Mouse (Mus musculus) adrenal gland, postnatal 10 days (tissue): ENCODE results near the gene Tldc2. TPM values are rescaled to one million over a fixed set of nuclear protein-coding genes. Genes with fewer than 3 reads are reported as not detected.

ENCODE experiments used
- DNase-seq: peaks from one replicate; pipeline ENCODE4 v3.0.0; 2021; ENCODE audit warnings: mixed read lengths
- total RNA-seq, 2 experiments: library from RNA; stranded (reverse); gene quantifications; 2 replicates each; pipeline ENCODE4 v1.2.3; 2021

The Tldc2 gene
- total RNA-seq, 2 experiments from 2014 or later: not detected

DNA sequence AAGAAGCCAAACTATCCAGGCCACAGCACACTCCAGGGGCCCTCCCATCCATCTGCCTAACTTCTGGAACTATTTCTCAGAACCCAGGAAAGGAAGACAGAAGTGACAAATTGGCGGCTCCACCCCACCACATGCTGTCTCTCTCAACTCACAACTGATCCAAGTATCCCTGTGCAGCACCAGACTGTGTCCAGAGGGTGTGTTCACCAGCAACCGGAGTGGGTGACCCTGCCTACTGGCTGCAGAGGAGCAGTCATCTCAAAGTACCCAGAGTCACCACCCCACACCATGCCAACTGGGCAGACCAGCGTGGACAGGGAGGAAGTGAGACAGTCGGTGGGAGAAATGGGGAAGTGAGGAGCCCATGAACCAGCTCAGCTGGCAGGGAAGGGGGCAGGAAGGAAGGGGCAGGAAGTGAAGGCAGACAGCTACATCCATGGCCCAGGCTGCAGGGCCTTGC is 23.6 kb upstream of the Tldc2 start:
- peak; percentile 27 for DNase-seq

DNA sequence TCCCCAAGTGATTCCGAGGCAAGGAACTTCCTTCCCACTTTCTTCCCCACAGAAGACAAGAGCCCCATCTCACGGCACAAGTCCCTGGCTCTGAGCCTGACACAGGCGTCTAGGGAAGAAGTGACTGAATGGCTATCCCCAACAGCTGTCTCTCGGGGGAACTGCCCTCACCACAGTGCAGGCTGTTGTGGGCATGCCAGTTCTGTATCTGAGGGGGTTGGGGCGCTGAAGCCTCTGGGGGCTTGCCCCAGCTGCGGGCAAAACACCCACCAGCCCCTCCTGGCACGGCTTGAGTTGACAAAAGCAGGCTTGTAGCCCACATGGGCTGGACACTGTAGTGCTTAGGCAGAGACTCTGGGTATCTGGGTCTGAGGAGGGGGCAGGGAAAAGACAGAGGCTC is 22.7 kb upstream of the Tldc2 start:
- DNase-seq: peak; percentile 31

DNA sequence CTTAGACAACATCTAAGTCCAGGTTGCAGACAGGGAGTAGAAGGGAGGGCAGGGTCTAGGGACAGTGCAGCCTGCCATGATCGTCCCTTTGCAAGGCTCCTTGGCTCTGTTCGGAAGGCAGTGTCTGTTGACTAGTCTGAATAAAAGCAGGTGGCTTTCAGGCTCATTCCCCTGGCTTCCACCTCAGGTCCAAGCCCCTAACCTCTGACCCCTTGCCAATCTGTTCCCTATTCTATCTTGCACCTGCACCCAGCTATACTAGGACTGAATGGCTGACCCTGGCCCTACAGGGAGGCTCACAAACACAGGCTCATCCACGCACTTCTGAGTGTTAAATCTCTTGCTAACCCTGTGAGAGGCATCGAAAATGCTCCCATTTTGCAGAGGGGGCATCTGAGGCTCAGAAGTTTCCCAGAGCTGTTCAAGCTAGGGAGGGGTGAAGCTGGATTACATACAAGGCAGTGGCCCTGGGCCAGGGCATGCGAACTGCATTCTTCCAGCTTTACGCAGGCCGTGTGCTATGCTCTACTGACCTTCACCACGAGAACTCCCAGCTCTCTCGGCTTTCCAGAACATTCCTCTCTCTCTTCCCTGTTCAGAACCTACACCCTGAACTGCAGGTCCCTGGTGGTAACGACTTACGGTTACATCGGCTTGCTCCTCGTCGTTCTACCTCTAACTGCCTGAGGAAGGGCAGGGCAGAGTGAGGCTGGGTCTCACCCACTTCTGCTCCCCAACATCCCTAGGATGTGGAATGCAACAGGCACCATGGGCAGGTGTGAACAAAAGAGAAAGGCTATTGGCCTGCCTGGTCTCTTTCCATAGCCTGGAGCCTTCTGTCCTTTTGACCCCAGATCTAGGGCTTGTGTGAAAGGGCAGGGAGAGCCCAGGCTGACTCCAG is 21.6 kb upstream of the Tldc2 start:
- peak; percentile 76 for DNase-seq

DNA sequence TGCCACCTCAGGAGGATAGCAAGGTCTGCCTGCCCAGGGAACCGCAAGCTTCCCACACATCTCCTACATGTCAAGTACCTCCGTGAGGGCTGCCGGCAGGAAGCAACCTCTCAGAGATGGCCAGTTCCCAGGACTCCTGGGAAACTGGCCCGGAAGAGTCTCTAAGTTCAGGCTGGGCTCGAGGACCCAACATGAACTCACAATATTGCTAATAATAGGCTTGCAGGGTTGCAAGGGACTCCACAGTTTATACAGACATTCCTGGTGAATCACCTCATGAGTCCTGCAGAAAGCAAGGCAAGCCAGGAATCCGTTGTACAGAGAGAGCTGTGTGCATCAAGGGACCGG is 21.0 kb upstream of the Tldc2 start:
- no peak for DNase-seq

DNA sequence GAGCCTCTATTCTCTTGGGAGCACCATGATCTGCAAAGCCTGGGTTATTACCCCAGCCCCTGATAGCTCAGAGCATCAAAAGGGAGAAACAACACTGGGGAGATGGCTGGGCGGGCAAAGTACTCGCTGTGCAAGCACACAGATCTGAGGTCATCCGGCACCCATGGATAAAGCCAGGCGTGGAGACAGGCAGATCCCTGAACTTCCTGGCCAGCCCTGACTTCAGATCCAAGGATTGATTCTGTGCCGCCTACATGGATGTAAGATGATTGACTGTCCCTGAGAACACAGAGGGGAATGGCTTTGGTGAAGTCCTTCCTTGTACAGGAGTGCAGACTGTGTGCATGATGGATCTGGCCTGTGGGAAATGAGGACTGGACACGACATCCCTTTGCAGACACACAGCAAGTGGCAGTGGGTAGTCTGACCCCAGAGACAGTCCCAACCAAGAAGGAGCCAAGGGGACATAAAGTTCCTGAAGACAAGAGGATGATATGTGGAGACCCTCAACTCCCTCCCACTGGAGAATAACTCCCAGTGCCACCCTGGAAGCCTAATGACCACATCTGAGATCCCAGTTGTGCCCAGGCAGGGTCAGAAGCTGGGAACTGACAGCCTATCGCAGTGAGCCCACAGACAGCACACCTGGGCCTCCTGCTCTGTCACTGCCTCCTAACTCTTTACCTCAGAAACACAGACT is 20.0 kb upstream of the Tldc2 start:
- no peak for DNase-seq

DNA sequence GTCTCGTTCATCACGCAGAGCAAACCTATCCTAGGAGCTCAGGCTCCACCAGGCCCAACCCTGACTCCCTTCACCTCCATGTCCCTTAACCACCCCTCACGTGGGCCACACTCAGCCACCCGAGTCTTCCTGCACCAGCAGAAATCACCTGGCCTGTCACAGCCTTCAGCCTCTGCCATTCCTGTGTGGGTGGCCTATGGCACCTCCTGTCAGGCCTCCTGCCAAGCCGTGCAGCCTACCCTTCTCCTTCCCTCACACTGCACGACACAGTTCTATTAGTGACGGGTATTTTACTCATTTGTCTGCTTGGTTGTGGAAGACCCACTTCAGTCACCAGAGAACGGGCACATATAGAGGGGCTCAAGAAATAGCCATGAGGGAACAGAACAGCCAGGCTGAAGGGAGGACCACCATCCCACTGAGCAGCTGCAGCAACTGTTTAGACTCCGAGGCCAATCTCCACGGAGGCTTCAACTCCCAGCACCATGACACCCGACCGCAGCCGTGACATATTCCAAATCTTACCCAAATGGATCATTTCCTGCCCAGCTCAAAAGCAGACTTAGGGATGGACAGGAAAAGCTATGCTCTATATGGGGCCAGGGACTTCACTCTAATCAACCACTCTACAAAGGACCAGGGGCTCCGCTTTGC is 18.0 kb upstream of the Tldc2 start:
- DNase-seq: peak; percentile 35

DNA sequence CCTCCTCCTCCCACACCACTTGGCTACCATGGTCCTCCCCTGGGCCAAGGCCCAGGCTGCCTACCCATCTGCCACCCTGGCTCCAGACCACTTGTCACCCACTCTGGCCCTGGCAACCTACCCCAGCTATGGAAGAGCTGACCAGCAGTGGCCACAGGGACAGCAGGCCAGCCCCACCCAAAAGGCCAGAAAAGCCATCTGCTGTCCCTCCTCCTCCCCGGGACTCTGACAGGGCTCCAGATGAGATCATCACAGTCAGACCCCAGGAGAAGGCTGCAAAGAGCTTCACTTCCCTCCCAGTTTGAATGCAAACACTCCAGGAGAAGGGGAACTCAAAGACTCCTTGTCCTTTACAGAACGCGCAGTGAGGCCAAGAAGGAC is 17.5 kb upstream of the Tldc2 start:
- DNase-seq: peak; percentile 29

DNA sequence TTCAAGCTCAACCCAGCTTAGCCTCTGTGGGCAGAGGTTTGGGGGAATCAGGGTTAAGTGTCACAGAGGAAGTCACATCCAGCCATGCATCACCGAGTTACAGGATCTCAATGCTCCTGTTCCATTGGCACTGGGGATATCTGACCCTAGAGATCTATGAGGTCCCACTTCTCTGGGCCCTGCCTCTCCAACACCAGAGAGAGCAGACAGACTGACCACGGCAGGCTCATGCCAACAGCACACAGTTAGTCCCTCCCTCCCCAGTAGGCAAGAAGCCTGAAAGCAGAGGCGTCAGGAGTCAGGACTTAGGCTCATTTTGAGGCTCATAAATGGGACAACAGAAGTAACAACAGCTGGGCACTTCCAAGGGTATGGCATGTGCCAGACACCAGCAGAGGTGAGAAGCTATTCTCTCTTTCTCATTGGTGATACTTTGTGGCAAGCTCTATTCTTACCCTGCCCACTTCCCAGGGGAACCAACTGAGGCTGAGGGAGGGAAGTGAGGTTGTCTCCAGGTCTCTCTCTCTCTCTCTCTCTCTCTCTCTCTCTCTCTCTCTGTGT is 17.0 kb upstream of the Tldc2 start:
- DNase-seq: peak; percentile 24

DNA sequence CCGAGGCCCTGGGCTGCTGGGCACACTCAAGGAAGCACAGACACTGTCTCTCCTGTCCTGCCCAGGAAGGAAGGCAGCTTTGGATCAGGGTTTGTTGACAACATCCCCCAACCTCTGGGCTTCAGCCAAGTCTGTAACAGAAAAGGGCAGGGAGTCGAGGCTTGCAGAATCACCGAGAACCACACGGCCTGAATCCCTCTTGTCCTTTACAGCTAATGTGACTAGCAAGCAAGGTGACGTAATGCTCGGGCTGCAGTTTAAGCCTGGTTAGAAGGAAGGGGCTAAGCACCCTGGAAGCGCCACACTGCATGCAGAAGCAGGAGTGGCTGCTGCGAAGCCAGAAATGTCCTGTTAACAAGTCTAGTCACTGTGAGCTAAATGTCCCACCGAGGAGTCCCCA is 16.5 kb upstream of the Tldc2 start:
- DNase-seq: peak; percentile 78

DNA sequence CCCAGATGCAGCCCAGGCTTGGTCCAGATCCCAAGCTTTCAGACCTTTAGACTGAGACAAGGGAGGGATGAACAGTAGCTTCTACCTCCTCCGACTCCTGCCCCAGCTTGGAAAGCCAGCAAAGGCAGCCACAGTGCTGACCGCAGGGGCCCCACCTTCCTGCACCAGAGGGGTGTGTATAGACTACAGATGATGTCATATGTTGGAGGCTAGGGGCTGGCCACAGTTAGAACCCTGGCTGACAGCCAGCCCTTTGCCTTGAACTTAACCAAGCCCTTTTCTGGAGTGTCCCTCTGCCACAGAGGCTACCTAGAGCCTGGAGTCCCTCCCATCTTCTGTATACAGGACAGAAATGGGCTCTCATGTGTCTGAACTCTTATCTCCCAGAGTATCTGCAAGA is 15.3 kb upstream of the Tldc2 start:
- DNase-seq: peak; percentile 87

DNA sequence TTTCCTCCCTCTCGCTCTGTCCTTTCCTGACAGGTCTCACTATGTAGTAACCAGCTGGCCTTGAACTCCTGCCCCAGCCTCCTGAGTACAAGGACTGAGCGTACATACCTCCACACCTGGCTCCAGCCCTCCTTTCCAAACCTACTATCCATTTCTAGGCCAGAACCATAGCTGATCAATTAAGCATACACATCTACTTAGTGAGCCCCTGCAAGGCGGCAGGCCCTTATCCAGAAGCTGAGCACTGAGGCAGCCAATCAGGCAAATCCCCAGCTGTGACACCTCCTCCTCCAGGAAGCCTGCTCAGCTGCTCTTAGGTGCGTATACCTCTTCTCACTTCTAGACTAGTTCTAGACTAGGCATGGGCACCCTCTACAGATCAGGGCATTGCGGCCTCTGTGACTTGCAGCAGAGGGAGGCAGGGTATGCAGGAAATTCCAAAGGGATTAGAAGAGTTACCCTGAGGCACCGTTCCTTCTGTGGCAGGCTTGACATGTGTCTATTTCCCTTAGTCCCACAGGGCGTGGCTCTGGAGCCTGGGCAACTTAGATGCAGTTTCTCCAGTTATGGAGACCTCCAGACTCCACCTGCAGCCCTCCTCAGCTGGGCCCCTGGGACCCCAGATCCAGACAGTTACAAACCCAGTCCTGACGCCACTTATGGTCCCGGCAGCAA is 14.4 kb upstream of the Tldc2 start:
- DNase-seq: peak; percentile 51

DNA sequence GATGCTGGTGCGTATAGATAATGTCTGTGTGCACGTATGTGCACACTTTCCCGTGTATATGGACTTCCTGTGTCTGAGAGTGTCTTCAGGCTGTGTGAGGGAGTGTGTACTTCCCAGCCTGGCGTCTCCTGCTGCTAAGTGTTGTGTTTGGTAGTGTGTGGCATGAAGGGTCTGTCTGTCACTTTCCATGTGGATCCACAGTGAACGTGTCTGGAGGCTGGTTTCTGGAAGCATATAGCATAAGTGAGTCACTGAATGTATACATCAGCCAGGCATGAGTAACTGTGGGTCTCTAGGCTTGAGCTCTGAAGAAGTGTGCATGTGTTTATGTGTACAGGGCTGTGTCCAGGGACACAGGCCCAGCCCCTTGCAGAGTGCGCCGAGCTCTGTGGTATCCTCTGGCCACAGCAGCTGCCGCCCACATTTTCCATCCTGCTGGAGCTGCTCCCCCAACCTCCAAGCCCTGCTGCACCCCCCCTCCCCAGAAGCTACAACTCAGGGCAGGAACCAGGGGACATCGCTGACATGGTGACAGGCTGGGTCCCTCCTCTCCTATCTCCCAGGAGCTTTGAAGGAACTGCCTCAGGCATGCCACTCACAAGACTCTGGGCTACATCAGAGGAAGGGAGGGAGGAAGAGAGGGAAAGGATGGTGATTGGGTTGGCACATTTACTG is 13.3 kb upstream of the Tldc2 start:
- peak; percentile 13 for DNase-seq

DNA sequence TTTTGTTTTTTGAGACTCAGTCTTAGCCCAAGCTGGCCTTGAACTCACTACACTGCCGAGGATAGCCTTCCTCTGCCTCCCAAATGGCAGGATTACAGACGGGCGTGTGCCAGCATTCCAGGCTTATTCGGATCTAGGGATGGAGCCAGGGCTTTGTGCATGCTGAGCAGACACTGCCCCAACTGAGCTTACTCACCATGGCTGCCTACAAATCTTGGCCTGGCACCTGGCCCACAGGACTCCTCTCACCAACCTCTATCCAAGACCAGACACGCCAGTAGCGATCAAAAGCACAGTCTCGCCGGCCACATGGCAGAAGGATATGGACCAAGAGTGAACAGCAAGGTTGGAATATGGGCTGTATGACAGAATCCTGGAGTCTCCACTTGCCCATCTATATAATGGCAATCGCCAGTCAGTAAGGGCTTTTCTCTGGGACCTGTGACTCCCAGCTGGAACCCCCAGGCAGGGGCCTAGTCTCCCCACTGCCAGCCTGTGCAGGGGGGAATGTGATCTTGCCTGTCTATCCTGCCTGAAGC is 12.6 kb upstream of the Tldc2 start:
- peak; percentile 73 for DNase-seq

DNA sequence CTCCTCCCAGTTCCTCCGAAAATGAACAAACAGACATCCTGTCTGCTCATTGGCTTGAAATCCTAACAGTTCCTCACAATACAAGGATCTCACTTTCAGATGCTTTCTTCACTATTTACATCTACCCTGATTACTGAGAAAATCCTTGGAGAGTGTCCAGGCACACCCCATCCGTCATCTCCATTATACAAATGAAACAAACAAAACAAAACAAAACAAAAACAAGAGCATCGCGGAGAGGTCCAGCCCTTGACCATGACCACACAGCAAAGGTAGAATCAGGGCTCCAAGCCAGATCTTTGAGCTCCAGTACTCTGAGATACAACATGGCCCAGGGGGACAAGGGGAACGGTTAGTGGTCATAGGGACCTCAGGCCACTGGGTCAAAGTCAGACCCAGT is 12.1 kb upstream of the Tldc2 start:
- peak; percentile 9 for DNase-seq

DNA sequence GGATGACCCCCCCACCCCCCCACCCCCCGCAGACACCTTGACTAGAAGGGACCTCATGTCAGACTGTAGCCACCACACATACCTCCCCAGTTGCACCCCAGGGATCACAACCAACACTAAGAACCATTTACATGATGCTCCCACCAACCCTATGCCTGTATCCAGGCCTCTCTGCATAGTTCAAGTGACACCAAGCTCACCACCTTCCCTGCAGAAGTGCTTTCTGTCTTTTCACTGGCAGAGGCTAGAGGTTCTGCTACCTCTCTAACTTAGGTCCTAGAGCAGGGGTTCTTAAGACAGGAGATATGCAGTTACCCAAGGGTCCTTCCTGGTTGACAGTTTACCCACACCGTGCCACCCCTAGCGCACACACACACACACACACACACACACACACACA is 11.6 kb upstream of the Tldc2 start:
- no peak for DNase-seq

DNA sequence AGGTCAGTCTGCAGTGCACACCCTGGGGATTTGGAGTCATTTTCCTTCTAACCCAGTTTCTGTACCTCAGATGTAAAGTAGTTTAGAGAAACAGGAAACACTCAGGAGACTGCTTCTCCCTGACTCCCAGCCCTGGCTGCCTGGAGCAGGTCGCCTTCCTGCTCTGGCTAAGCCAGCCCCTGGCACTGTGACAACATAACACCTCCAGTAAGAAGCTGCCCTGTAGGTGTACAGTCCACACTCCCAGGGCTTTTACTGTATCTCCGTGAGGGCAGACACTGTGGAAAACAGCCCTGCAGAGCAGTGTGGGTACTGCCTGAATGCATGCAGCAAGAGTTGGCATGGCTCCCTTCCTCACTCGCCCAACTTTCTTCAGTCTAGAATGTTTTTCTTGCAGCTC is 11.2 kb upstream of the Tldc2 start:
- DNase-seq: peak; percentile 64

DNA sequence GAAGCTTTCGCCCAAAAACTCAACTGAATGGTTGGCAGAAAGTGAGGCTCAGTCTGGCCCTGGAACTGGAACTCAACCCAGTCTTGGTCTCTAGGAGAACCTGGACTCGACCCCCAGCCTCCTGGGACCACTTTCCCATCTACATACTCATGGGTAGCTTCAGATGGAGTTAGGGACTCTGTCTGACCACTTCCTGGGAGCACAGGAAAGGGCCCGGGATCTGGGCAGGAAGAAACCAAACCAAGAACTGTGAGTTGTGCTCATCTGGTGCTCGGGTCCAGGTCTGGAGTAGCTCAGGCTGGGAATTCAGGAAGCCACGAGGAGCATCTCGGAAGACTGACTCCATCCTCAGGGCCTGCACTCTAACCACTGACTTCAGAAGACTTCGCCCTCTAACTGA is 10.3 kb upstream of the Tldc2 start:
- DNase-seq: no peak

DNA sequence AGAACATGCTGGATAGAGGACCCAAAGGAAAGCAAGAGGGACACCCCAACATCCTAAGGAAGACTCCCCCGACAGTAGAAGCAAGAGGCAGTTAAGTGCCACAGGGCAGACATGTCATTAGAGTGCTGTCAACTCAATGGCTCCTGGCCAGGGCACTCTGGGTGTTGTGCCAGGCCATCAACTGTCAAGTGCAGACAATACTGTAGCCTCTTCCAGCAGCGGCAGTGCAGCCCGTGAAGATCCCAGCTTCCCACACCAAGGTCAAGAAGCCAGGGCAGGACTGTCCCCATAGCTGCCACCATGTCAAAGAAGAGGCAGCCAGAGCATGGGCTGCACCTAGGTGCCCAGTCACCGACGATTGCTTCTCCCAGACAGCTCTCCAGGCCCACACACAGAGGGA is 9.7 kb upstream of the Tldc2 start:
- DNase-seq: peak; percentile 81

DNA sequence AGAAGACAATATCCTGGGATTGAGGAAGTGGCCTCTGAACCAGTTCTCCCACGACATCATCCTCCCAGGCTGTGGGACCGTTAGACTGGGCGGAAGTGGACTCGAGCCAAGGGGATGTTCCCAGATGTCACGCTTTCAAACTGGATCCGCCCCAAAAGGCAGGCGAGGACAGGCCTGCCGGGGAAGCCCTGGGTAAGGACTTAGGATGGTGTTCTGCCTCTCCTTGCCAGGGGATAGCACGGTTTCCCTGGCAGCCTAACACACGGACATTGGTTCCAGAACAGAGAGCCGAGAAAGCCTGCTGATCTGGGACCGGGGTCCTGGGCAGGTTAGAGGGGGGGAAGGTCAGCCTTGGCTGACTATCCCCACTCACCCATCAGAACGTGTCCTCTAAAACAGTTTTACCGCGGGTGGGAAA is 9.2 kb upstream of the Tldc2 start:
- DNase-seq: peak; percentile 92

DNA sequence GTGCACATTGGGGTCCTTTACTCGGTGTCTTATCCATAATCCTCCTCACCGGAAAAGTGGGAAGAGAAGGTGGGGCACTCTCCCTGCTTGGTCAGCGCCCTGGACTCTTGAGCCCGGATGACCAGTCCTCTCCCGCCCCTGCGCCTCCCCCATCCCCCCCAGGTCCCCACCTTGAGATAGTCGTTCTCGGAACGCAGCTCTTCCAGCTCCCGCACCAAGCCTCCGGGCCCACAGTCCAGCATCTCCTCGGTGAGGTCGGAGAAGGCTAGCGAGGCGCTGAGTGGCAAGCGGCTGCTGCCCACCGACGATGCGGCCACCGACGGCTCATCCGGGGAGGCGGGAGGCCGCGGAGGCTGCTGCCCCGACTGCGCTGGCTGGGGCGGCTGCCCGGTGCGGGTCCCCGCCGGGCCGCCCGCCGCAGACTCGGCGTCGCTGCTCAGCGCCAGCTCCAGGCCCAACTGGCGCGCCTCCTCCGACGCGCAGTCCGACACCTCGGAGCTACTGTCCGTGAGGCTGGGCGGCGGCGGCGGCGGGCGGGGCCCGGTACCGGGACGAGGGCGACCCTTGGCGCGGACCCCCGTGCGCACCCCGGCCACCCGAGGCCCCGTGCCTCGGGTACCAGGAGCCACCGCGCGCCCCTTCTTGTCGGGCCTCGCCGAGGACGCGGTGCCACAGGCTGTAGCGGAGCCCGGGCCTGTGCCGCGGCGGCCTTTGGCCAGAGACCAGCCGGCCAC is 8.6 kb upstream of the Tldc2 start:
- DNase-seq: peak; percentile 67
